Mouse (Mus musculus) embryonic facial prominence, embryonic 14.5 days (tissue): ENCODE results near the gene Zyx. TPM values are rescaled to one million over a fixed set of nuclear protein-coding genes. Genes with fewer than 3 reads are reported as not detected.

Experiments used
- ATAC-seq: fragments of 200-750 bp; cut with Nextera tagmentation; 2 replicates; pipeline ENCODE4 v1.8.0; 2017; ENCODE audit warnings: low read depth, moderate number of reproducible peaks, moderate TSS enrichment
- DNase-seq: peaks from one replicate; pipeline ENCODE4 v3.0.0-alpha.2; 2015; ENCODE audit warnings: low spot score
- H3K27ac ChIP-seq: fragments of 300-500 bp; sonication (generic); replicated peaks from 2 replicates; pipeline ENCODE4 v1.5.1; 2014; ENCODE audit warnings: low read depth, mild to moderate bottlenecking, low read length, moderate library complexity
- H3K27me3 ChIP-seq: fragments of 300-500 bp; sonication (generic); replicated peaks from 2 replicates; pipeline ENCODE4 v1.6.1; 2014; ENCODE audit warnings: low read length; ENCODE audit not compliant: control insufficient read depth, insufficient read depth
- H3K36me3 ChIP-seq: fragments of 300-500 bp; sonication (generic); 2 replicates; pipeline ENCODE4 v1.6.1; 2014; ENCODE audit warnings: low read length, mixed read lengths; ENCODE audit not compliant: control insufficient read depth, insufficient read depth
- H3K4me1 ChIP-seq: fragments of 300-500 bp; sonication (generic); 2 replicates; pipeline ENCODE4 v1.6.1; 2014; ENCODE audit warnings: antibody characterized with exemption, low read length; ENCODE audit not compliant: control insufficient read depth, insufficient read depth
- H3K4me2 ChIP-seq: fragments of 300-500 bp; sonication (generic); 2 replicates; pipeline ENCODE4 v1.6.1; 2014; ENCODE audit warnings: low read depth, mild to moderate bottlenecking, low read length, moderate library complexity, mixed read lengths
- H3K4me3 ChIP-seq: fragments of 300-500 bp; sonication (generic); 2 replicates; pipeline ENCODE4 v1.5.1; 2014; ENCODE audit warnings: low read depth, mild to moderate bottlenecking, low read length
- H3K9ac ChIP-seq: fragments of 300-500 bp; sonication (generic); 2 replicates; pipeline ENCODE4 v1.6.1; 2014; ENCODE audit warnings: low read depth, mild to moderate bottlenecking, low read length, moderate library complexity, mixed read lengths
- H3K9me3 ChIP-seq: fragments of 300-500 bp; sonication (generic); 2 replicates; pipeline ENCODE4 v1.6.1; 2016; ENCODE audit warnings: low read length; ENCODE audit not compliant: control insufficient read depth
- WGBS: fragments of 180-500 bp; shearing (Covaris S2); extraction: QIAGEN DNeasy Blood & Tissue Kit; methylation state at CpG from one replicate; pipeline ENCODE4 v1.1.7; 2014; 5-methylcytosine and 5-hydroxymethylcytosine counted together
- polyA plus RNA-seq: library from polyadenylated mRNA; unstranded; fragments of >200 nt; fragmentation: Nextera tagmentation; extraction: Ambion mirVana; gene quantifications from 2 replicates; pipeline ENCODE4 v1.2.1, GENCODE M21; 2014

Zyx gene
- polyA plus RNA-seq, 1 experiment from 2014 or later: 156 TPM

- H3K9ac ChIP-seq: 0 out of 2 replicates have a peak overlapping the region, but pooled peaks have one; percentile 2
- peaks cover 35% of the 10 kb centered on the region for H3K4me1 ChIP-seq
- H3K4me3 ChIP-seq: no peak overlapping the region
- no peaks in the 10 kb centered on the region for H3K9me3 ChIP-seq
- H3K4me2 ChIP-seq: peak overlapping the region; percentile 90; the same call in 1 of the 2 replicates
- H3K27ac ChIP-seq: no peak overlapping the region
- DNase-seq (peak; percentile 85), ATAC-seq (no peak)
- H3K36me3 ChIP-seq: peaks cover 72% of the 10 kb centered on the region
- 47% methylated on average over 11 of the region's 11 CpGs for WGBS
- no peaks in the 10 kb centered on the region for H3K27me3 ChIP-seq
These were observed 4.9 kb downstream of the Zyx start for GRCm38 (mm10) chr6:42354076-42355019.

- Histone ChIP-seq H3K27ac (no peak overlapping the region), H3K9ac (no peak overlapping the region), H3K27me3 (no peaks in the 10 kb centered on the region), H3K36me3 (peaks cover 82% of the 10 kb centered on the region), H3K9me3 (no peaks in the 10 kb centered on the region), H3K4me3 (no peak overlapping the region), H3K4me2 (peak overlapping the region; percentile 90; the same call in 1 of the 2 replicates), H3K4me1 (peaks cover 35% of the 10 kb centered on the region)
- ATAC-seq: no peak
- DNase-seq: no peak
- WGBS: 98% methylated on average over 6 of the region's 6 CpGs
These were observed 5.9 kb downstream of the Zyx start for GRCm38 (mm10) chr6:42355366-42355765.

- Histone ChIP-seq H3K36me3 (peaks cover 89% of the 10 kb centered on the region), H3K4me1 (peaks cover 33% of the 10 kb centered on the region), H3K27me3 (no peaks in the 10 kb centered on the region), H3K4me2 (no peak overlapping the region; the same call in 1 of the 2 replicates), H3K9ac (no peak overlapping the region), H3K9me3 (no peaks in the 10 kb centered on the region), H3K27ac (no peak overlapping the region), H3K4me3 (no peak overlapping the region)
- DNase-seq (no peak), ATAC-seq (no peak)
- 85% methylated on average over 12 of the region's 13 CpGs for WGBS
These were observed 6.6 kb downstream of the Zyx start for GRCm38 (mm10) chr6:42355794-42356600.

GRCm38 (mm10) chr6:42356913-42357312 is 7.5 kb downstream of the Zyx start:
- H3K4me2 ChIP-seq: no peak overlapping the region
- H3K4me1 ChIP-seq: peaks cover 23% of the 10 kb centered on the region
- ATAC-seq: no peak
- 93% methylated on average over 5 of the region's 5 CpGs for WGBS
- H3K27me3 ChIP-seq: no peaks in the 10 kb centered on the region
- H3K9me3 ChIP-seq: no peaks in the 10 kb centered on the region
- no peak overlapping the region for H3K4me3 ChIP-seq
- DNase-seq: no peak
- no peak overlapping the region for H3K27ac ChIP-seq
- no peak overlapping the region for H3K9ac ChIP-seq
- peaks cover 85% of the 10 kb centered on the region for H3K36me3 ChIP-seq

- Histone ChIP-seq H3K27ac (no peak overlapping the region), H3K9ac (no peak overlapping the region), H3K36me3 (peaks cover 75% of the 10 kb centered on the region), H3K27me3 (no peaks in the 10 kb centered on the region), H3K9me3 (no peaks in the 10 kb centered on the region), H3K4me3 (no peak overlapping the region), H3K4me1 (peaks cover 14% of the 10 kb centered on the region), H3K4me2 (no peak overlapping the region)
- 67% methylated on average over 5 of the region's 6 CpGs for WGBS
- no peak for DNase-seq
- no peak for ATAC-seq
These were observed 8.5 kb downstream of the Zyx start for GRCm38 (mm10) chr6:42357901-42358300.

- Histone ChIP-seq H3K36me3 (peaks cover 68% of the 10 kb centered on the region), H3K27me3 (no peaks in the 10 kb centered on the region), H3K27ac (no peak overlapping the region), H3K9me3 (no peaks in the 10 kb centered on the region), H3K4me3 (no peak overlapping the region), H3K4me1 (0 out of 2 replicates have a peak, but pooled peaks cover 5% of the 10 kb centered on the region), H3K4me2 (no peak overlapping the region), H3K9ac (no peak overlapping the region)
- ATAC-seq: no peak
- 89% methylated on average over 12 of the region's 12 CpGs for WGBS
- no peak for DNase-seq
These were observed 9.5 kb downstream of the Zyx start for GRCm38 (mm10) chr6:42358901-42359300.

- 70% methylated on average over 9 of the region's 9 CpGs for WGBS
- ATAC-seq: no peak
- H3K4me2 ChIP-seq: no peak overlapping the region
- H3K4me1 ChIP-seq: no peaks in the 10 kb centered on the region
- no peaks in the 10 kb centered on the region for H3K9me3 ChIP-seq
- no peak overlapping the region for H3K4me3 ChIP-seq
- peaks cover 68% of the 10 kb centered on the region for H3K36me3 ChIP-seq
- no peak for DNase-seq
- no peak overlapping the region for H3K27ac ChIP-seq
- no peaks in the 10 kb centered on the region for H3K27me3 ChIP-seq
- no peak overlapping the region for H3K9ac ChIP-seq
These were observed 10.1 kb downstream of the Zyx start for GRCm38 (mm10) chr6:42359364-42360147.

- no peak overlapping the region for H3K27ac ChIP-seq
- peaks cover 60% of the 10 kb centered on the region for H3K36me3 ChIP-seq
- H3K9me3 ChIP-seq: no peaks in the 10 kb centered on the region
- no peaks in the 10 kb centered on the region for H3K4me1 ChIP-seq
- H3K4me3 ChIP-seq: no peak overlapping the region
- no peak overlapping the region for H3K9ac ChIP-seq
- ATAC-seq (no peak), DNase-seq (no peak)
- WGBS: 78% methylated on average over 6 of the region's 6 CpGs
- no peaks in the 10 kb centered on the region for H3K27me3 ChIP-seq
- no peak overlapping the region for H3K4me2 ChIP-seq
These were observed 10.9 kb downstream of the Zyx start for GRCm38 (mm10) chr6:42360231-42360840.
